Mouse (Mus musculus) liver, adult 2 months (tissue): Measurements from ENCODE around the gene Gtse1.

Source experiments
- CTCF ChIP-seq: fragments of 200-500 bp; IDR thresholded peaks from 2 replicates; pipeline ENCODE4 v1.5.1; 2011; ENCODE audit warnings: low read depth, low read length, control low read depth
- POLR2A ChIP-seq: fragments of 200-500 bp; IDR thresholded peaks from 2 replicates; pipeline ENCODE4 v1.6.1; 2011; ENCODE audit warnings: low read length, control low read depth; ENCODE audit not compliant: insufficient read depth; ENCODE audit errors: extremely low read depth

GRCm38 (mm10) chr15:85908660-85909491 is 49.3 kb downstream of the Gtse1 start:
- TF ChIP-seq CTCF = no peak
- no peak for TF ChIP-seq POLR2A
